ENCODE assay signal across 24 mouse cellular contexts in genomic region chr13:91040421-91040820, GRCm38 (mm10).
DNase-seq lines count a peak whose midpoint lies in the region; ATAC-seq and TF ChIP-seq lines count a peak whose summit lies in the region.
"Had no signal": no experiment of that assay in that cellular context is flagged by ENCODE, and none has a peak within 500 bp of the region (broad histone marks: within the 10 kb centered on the region; RNA-seq: fewer than 3 reads in every experiment).

No protein-coding gene starts in this region.

- no peak for ATAC-seq in heart, embryonic 12.5 days (ENCODE audit: insufficient number of reproducible peaks, low FRiP score)
- ATAC-seq in limb, embryonic 14.5 days (ENCODE audit: low FRiP score, low read depth): no peak
- ATAC-seq in hindbrain, embryonic 11.5 days (ENCODE audit: low FRiP score): no peak
- ATAC-seq: forebrain, embryonic 15.5 days; midbrain, embryonic 13.5 days had no signal

- H3K4me3 ChIP-seq in heart, embryonic 12.5 days: no peak overlapping the region
- H3K4me3 ChIP-seq in limb, embryonic 14.5 days (replicated peaks; ENCODE audit: low read length): no peak overlapping the region
- no peak overlapping the region for H3K4me3 ChIP-seq in hindbrain, embryonic 11.5 days (ENCODE audit: low read depth, low read length)
- H3K4me3 ChIP-seq: embryonic facial prominence, embryonic 12.5 days; forebrain, embryonic 15.5 days; hindbrain, embryonic 13.5 days; layer of hippocampus, adult 2 months; liver, embryonic 15.5 days; megakaryocyte, embryonic 14.5 days; midbrain, embryonic 13.5 days; neural tube, embryonic 12.5 days had no signal

- H3K27me3 ChIP-seq in heart, embryonic 12.5 days (replicated peaks): no peaks in the 10 kb centered on the region
- no peaks in the 10 kb centered on the region for H3K27me3 ChIP-seq in limb, embryonic 14.5 days (ENCODE audit: control insufficient read depth, insufficient read depth, low read length)
- H3K27me3 ChIP-seq in hindbrain, embryonic 11.5 days (ENCODE audit: control insufficient read depth, insufficient read depth, low read length): no peaks in the 10 kb centered on the region
- H3K27me3 ChIP-seq: embryonic facial prominence, embryonic 12.5 days; forebrain, embryonic 15.5 days; hindbrain, embryonic 13.5 days; liver, embryonic 15.5 days; megakaryocyte, embryonic 14.5 days; midbrain, embryonic 13.5 days; neural tube, embryonic 12.5 days had no signal

- H3K4me2 ChIP-seq in heart, embryonic 12.5 days: no peak overlapping the region
- H3K4me2 ChIP-seq in limb, embryonic 14.5 days (replicated peaks; ENCODE audit: low read depth, low read length, severe bottlenecking): no peak overlapping the region
- H3K4me2 ChIP-seq in hindbrain, embryonic 11.5 days (replicated peaks; ENCODE audit: low read depth, low read length): no peak overlapping the region
- H3K4me2 ChIP-seq: embryonic facial prominence, embryonic 12.5 days; forebrain, embryonic 15.5 days; heart, embryonic 11.5 days; hindbrain, embryonic 13.5 days; liver, embryonic 15.5 days; midbrain, embryonic 13.5 days; neural tube, embryonic 12.5 days had no signal

- no peak overlapping the region for H3K27ac ChIP-seq in heart, embryonic 12.5 days (ENCODE audit: poor library complexity, severe bottlenecking)
- H3K27ac ChIP-seq in limb, embryonic 14.5 days (replicated peaks; ENCODE audit: low read depth, low read length): no peak overlapping the region
- H3K27ac ChIP-seq in hindbrain, embryonic 11.5 days (ENCODE audit: low read depth, low read length): no peak overlapping the region
- H3K27ac ChIP-seq: embryonic facial prominence, embryonic 12.5 days; forebrain, embryonic 15.5 days; hindbrain, embryonic 13.5 days; layer of hippocampus, adult 2 months; liver, embryonic 15.5 days; midbrain, embryonic 13.5 days; neural tube, embryonic 12.5 days had no signal

- no peak for TF ChIP-seq POLR2A in limb, embryonic 14.5 days (IDR thresholded peaks at IDR 0.05; ENCODE audit: borderline replicate concordance, extremely low read depth, insufficient read depth, insufficient read length)

- H3K9me3 ChIP-seq in heart, embryonic 12.5 days (replicated peaks): no peaks in the 10 kb centered on the region
- H3K9me3 ChIP-seq in limb, embryonic 14.5 days (ENCODE audit: control insufficient read depth, low read length): no peaks in the 10 kb centered on the region
- H3K9me3 ChIP-seq in hindbrain, embryonic 11.5 days (ENCODE audit: control insufficient read depth, low read length): no peaks in the 10 kb centered on the region
- H3K9me3 ChIP-seq: embryonic facial prominence, embryonic 12.5 days; forebrain, embryonic 15.5 days; hindbrain, embryonic 13.5 days; liver, embryonic 15.5 days; megakaryocyte, embryonic 14.5 days; midbrain, embryonic 13.5 days; neural tube, embryonic 12.5 days had no signal

- H3K4me1 ChIP-seq in heart, embryonic 12.5 days (replicated peaks): peaks cover 2% of the 10 kb centered on the region; the same call in 1 of the 2 replicates
- H3K4me1 ChIP-seq in limb, embryonic 14.5 days (ENCODE audit: control insufficient read depth, insufficient read depth, low read length): peaks cover 14% of the 10 kb centered on the region
- no peaks in the 10 kb centered on the region for H3K4me1 ChIP-seq in hindbrain, embryonic 11.5 days (replicated peaks; ENCODE audit: control insufficient read depth, insufficient read depth, low read length)
- H3K4me1 ChIP-seq: hindbrain, embryonic 13.5 days; liver, embryonic 15.5 days; megakaryocyte, embryonic 14.5 days; midbrain, embryonic 13.5 days; neural tube, embryonic 12.5 days had no signal

- peak; percentile 11 for DNase-seq in heart, postnatal 4 days
- DNase-seq in lung, postnatal 10 days: peak; percentile 17
- no peak for DNase-seq in lung, adult 18-20 months
- peak; percentile 29 for DNase-seq in adrenal gland, postnatal 25 days
- DNase-seq in limb, embryonic 14.5 days (ENCODE audit: low spot score): peak; percentile 40
- no peak for DNase-seq in testis, postnatal 10 days (ENCODE audit: low spot score)
- DNase-seq in hindbrain, embryonic 11.5 days (ENCODE audit: low spot score): no peak
- DNase-seq: cerebellum, adult 11-12 months; heart, adult 11 months; kidney, adult 8-10 months; kidney, postnatal 25 days; liver; right cerebral cortex, postnatal 25 days; thymus, postnatal 25 days had no signal

- no peaks in the 10 kb centered on the region for H3K36me3 ChIP-seq in heart, embryonic 12.5 days
- no peaks in the 10 kb centered on the region for H3K36me3 ChIP-seq in limb, embryonic 14.5 days (ENCODE audit: control insufficient read depth, insufficient read depth, low read length)
- H3K36me3 ChIP-seq in hindbrain, embryonic 11.5 days (ENCODE audit: control insufficient read depth, insufficient read depth, low read length): no peaks in the 10 kb centered on the region
- H3K36me3 ChIP-seq: embryonic facial prominence, embryonic 12.5 days; forebrain, embryonic 15.5 days; hindbrain, embryonic 13.5 days; liver, embryonic 15.5 days; midbrain, embryonic 13.5 days; neural tube, embryonic 12.5 days had no signal

- no peak overlapping the region for H3K9ac ChIP-seq in heart, embryonic 12.5 days
- no peak overlapping the region for H3K9ac ChIP-seq in limb, embryonic 14.5 days (ENCODE audit: low read depth, low read length, severe bottlenecking)
- no peak overlapping the region for H3K9ac ChIP-seq in hindbrain, embryonic 11.5 days (ENCODE audit: low read depth, low read length)
- H3K9ac ChIP-seq: embryonic facial prominence, embryonic 12.5 days; forebrain, embryonic 15.5 days; hindbrain, embryonic 13.5 days; liver, embryonic 15.5 days; midbrain, embryonic 13.5 days; neural tube, embryonic 12.5 days had no signal

Comparison
In these comparisons a context has a peak if more than half of its experiments do, and no peak if none do; other contexts are left out.
1. DNase-seq: peak in heart, postnatal 4 days (single experiment), lung, postnatal 10 days (single experiment), adrenal gland, postnatal 25 days (single experiment) and limb, embryonic 14.5 days (single experiment); none in lung, adult 18-20 months (0 of 2), testis, postnatal 10 days (single experiment) and hindbrain, embryonic 11.5 days (single experiment).